Mouse (Mus musculus): ENCODE results near the gene Camk2d. TPM values are rescaled to one million over a fixed set of nuclear protein-coding genes. Genes with fewer than 3 reads are reported as not detected.

Gene Camk2d
- total RNA-seq, 4 experiments from 2014 or later = 95.9 to 132 (median 106) TPM

DNA sequence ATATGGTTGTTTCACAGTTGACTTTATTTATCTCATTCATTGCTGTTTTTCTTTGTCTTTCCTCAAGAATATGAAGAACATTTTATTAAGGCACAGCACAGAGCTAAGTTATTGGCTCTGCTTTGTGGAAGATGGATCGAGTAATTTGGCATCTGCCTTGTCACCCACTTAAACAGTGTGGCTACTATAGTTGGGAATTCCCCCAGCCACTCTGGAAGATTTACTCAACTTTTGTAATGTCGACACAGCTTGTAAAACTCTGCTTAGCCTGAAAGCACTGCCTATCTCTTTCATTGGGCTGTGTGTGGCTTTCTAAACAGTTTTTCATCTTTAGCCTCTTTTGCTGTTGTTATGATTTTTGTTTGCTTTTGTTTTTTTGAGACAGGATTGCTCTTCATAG lies 56.3 kb downstream of the Camk2d start:
- DNase-seq = no peak

DNA sequence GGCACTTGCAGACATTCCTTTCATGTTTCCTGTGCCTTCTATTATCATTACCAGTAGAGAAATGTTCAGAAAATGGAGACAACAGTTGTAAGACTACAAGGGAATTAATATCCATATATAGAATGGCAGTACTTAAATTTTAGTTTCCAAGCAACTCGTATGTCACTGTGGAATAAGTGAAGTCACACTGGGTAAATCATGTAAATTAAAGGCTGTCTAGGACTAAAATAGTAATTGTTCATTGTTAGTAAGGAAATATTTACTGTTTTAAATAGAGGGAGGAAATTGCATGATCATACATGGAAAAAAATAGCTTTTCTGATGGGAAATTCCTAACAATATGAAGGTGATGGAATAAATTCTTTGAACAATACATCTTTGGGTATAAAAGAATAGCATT lies 57.0 kb downstream of the Camk2d start:
- no peak for DNase-seq

GRCm38 (mm10) chr3:126656173-126656572 lies 60.1 kb downstream of the Camk2d start:
- no peak for DNase-seq

GRCm38 (mm10) chr3:126657895-126658294 lies 61.8 kb downstream of the Camk2d start:
- no peak for DNase-seq

DNA sequence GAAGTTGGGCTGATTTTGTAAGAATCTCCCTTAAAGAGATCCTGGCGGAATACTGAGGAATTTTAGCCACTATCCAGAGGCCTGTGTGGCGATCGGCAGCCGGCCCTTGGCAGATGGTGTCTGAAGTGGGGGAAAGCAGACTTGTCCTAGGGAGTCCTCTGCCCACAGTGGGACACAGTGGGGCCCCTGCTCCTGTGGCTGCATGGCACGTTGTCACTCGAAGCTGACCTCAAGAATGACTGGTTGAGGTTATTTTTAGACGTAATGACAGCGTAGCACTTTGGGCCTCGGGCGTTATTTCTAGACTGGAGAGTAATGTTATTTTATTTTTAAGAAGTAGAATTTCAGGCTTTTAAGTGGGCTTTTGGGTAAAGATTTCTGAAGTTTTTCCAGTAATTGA lies 62.7 kb downstream of the Camk2d start:
- DNase-seq = no peak

GRCm38 (mm10) chr3:126659235-126659634 lies 63.1 kb downstream of the Camk2d start:
- no peak for DNase-seq

- no peak for DNase-seq
Measured at GRCm38 (mm10) chr3:126659832-126660564, 63.9 kb downstream of the Camk2d start.

GRCm38 (mm10) chr3:126660575-126660974 lies 64.5 kb downstream of the Camk2d start:
- DNase-seq = no peak

DNA sequence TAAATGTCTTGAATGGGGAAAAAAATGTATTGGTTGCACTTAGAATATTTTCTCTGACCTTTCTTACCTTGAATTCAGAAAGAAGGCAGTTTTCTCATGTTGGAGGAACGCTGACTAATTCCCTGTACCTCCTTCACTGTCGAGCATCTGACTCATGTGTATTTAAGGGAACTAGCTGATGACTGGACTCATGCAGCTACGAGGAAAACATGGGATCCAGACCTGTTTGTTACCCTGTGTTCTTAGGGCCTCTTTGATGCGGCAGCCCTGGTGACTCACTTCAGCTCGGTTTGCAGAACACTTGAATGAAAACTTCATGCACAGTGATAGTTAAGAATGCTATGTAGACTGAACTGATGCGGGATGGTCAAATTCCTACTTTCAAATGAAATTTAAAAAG lies 64.9 kb downstream of the Camk2d start:
- no peak for DNase-seq

DNA sequence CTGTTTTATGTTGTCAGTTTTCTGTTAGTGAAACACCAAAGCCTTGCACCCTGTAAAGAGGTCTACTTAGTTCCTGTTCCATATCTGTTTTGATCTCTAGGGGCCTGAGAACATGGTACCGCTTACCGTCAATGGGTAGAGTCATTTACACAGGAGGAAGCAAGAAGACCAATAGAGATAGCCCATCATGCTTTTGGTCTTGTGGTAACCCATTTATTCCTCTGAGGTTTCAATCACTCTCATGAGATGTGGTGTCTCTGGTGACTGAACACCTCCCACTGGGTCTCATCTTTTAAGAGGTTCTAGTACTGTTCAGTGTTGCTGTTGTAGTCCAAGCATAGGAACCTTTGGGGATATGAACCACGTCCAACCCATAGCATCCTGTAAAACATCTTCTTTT lies 65.8 kb downstream of the Camk2d start:
- DNase-seq = no peak

DNA sequence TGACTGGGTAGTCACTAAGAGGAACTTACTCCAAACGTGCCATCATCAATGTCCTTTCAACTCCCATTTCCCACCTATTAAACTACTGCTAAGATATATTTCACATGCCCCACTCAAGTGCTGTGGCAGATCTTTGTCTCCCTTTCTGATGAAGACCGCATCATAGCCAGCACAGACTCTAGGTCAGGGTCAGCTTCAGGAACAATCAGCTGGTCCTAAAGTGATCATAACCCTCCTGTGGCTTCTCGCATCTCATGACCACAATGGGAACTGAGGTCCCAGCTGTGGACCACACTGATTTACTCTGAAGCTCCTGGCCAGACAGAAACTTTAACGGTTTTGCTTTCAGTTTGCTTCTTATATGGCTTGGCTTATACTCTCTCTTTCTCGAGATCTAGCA lies 67.3 kb downstream of the Camk2d start:
- DNase-seq = no peak

GRCm38 (mm10) chr3:126665866-126666265 lies 69.8 kb downstream of the Camk2d start:
- DNase-seq = no peak

- no peak for DNase-seq
Measured at GRCm38 (mm10) chr3:126667019-126667418, 70.9 kb downstream of the Camk2d start.

- peak; percentile 58 for DNase-seq
Measured at GRCm38 (mm10) chr3:126667451-126667850, 71.3 kb downstream of the Camk2d start.

DNA sequence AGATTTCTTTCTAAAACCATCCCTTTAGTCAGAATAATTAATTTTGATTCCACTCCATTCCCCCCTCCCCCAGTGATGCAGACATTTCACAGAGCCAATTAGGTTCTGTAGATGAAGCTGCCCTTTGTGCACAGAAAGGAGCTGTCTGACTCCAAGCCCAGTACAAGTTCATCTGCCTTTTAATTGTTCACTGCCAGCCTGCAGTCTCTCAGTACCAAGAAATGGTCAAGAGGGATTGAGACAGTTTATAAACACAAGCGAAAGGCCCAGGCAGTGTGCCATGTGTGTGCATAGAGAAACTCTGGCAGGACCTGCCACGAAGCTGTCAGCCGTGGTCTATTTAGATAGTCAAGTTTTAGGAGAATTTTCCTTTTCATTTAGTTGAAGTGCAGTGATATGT lies 72.0 kb downstream of the Camk2d start:
- no peak for DNase-seq

- DNase-seq = no peak
Measured at GRCm38 (mm10) chr3:126668692-126669091, 72.6 kb downstream of the Camk2d start.

GRCm38 (mm10) chr3:126670413-126670812 lies 74.3 kb downstream of the Camk2d start:
- no peak for DNase-seq

DNA sequence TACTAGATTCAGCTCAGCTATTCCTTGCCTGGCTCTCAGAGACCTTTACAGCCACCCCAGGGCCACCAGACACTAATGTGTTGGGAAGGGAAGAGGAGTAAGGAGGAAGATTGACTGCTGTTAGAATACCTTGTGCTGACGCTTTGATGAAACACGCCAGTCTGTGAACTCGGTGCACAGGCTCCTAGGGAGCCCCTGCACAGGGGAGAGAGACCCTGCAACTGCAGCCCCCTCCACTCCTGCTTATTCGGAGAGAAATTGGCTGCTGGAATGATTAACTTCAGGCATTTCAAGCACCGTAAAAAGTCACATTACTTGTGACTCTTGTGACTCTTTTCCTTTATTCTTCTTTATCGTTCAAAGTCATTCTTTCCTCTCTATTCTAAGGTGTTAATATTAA lies 75.2 kb downstream of the Camk2d start:
- no peak for DNase-seq

DNA sequence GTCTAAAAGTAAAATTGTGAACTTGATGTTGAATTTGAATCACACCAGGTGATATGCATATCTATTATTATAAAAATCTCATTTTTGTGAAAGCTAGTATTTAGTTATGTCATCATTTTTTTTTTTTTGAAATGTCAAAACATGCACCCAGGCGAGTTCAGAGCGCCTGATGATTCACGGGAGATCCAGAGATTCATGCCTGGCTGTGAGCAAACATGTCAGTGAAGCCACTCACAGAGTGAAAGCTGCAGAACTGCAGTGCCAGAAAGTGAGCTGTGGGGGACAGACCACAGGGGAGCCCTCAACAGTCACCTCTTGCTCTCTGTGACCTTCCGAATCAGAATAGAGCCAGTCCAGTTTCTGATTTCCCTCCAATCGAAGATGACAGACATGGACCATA lies 84.9 kb downstream of the Camk2d start:
- no peak for DNase-seq

GRCm38 (mm10) chr3:126681996-126682395 lies 85.9 kb downstream of the Camk2d start:
- no peak for DNase-seq

DNA sequence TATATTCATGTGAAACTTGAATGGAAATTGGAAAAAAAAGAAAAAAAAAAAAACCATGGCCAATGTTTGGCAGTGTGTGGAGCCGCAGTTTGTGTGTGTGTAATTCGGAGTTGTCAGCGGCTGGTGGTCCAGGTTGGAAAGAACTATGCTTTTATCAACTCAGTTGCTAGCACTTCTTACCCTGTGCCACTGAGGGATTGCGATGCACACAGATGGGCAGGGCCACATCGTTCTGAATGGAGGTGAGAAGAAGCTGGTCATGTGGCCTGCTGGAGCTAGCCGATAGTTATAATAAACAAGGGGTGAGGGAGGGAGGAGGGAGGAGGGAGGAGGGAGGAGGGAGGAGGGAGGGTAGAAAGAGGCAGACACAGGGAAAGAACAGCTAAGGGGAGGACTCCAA lies 89.3 kb downstream of the Camk2d start:
- DNase-seq = no peak

- DNase-seq = no peak
Measured at GRCm38 (mm10) chr3:126687150-126687549, 91.0 kb downstream of the Camk2d start.

- no peak for DNase-seq
Measured at GRCm38 (mm10) chr3:126688516-126688915, 92.4 kb downstream of the Camk2d start.

DNA sequence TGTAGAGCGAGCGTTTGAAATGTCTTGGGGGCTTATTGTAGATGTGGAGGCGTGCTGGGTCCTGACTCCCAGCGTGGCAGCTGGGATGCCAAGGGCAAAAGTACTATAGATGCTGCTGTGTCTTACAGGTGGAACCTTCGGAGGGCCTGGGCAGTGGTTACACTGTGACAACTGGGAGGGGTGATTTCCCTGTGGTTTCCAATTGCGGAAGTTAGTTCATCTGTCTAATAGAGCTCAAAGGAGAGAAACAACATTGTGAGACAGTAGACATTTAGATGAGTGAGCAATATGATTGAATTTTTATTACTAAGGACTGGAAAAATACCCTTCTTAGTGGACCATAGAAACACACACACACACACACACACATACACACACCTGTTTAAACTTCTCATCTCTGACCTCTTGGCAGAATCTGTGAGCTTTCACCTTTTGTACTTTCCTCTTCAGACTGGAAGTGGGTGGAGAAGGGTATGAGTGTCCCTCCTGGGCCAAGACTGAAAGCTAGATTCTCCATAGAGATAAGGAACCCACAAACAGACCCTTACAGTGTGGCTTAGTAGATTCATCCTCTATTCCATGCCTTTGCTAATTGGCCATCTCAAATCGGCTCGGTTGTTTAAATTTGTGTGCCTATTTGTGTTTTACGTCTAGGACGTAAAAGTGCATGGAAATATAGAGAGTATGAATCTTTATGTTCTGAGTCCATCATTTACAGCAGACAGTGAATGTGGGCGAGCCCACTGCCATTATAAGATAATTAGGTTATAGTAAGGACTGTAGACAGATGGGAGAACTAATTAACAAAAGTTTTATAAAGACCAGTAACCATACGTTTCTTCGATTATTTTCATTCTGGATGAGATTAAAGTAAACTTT lies 94.8 kb downstream of the Camk2d start:
- DNase-seq = no peak
